Mouse (Mus musculus): ENCODE results near the gene Adgre5. TPM values are rescaled to one million over a fixed set of nuclear protein-coding genes. Genes with fewer than 3 reads are reported as not detected.

Gene Adgre5
- polyA plus RNA-seq, 1 experiment: 114 TPM

DNA sequence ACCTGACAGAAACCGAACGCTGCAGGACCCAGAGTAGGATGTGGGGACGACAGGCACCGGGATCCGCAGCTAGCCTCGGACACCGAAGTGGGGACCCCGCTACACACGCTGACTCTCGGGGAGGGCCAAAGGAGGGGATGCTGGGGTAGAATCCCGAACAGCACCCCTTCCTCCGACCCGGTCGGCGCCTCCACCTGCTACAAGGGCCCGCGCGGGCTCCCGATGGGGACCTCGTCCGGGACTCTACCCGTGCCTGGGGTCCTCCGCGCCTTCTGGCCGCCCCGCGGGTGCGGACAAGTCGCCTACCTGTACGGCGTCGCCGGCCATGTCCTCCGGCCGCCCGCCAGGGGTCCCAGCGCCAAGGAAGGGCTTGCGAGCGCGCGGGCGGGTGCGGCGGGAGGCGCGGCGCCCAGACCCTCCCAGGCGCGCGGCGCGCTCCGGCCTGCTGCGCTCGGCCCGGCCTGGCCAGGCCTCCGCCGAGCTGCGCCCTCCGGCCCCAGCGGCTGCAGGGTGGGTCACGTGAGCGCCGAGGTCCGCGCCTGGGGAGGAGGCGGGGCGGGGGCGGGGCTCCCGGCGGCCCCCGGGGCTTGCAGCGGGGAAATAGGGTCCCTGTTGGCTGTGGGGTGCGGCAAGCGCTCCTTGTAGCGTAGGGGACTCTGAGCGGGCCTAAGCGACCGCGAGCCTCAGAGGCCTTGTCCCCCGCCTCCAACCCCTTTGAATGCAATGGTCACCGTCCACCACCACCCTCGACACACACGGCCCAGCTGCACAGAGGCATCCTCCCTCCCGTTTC is 42.3 kb downstream of the Adgre5 start, which contains the start of gene Pkn1:
Gene Pkn1 (minus strand): TSS at position 519 of the 793 bp plus-strand sequence.
- Histone ChIP-seq H3ac (ENCODE audit: control insufficient read depth, insufficient read length, low read depth) (peak within 1 kb of the TSS; percentile 78), H3K36me3 (ENCODE audit: control insufficient read depth, insufficient read depth) (no peaks in the 10 kb centered on the region), H3K4me3 (ENCODE audit: insufficient read depth, poor library complexity, severe bottlenecking) (peak within 1 kb of the TSS; percentile 59), H3K79me2 (ENCODE audit: control insufficient read depth, insufficient read depth) (peaks cover 36% of the 10 kb centered on the region), H3K79me3 (ENCODE audit: low read depth) (peaks cover 5% of the 10 kb centered on the region), H3K27me3 (ENCODE audit: control insufficient read depth, insufficient read depth, insufficient read length) (no peaks in the 10 kb centered on the region)
- TF ChIP-seq USF1 (IDR thresholded peaks at IDR 0.05; ENCODE audit: low read depth) (peak; percentile 78), MAX (IDR thresholded peaks at IDR 0.05) (no peak)

DNA sequence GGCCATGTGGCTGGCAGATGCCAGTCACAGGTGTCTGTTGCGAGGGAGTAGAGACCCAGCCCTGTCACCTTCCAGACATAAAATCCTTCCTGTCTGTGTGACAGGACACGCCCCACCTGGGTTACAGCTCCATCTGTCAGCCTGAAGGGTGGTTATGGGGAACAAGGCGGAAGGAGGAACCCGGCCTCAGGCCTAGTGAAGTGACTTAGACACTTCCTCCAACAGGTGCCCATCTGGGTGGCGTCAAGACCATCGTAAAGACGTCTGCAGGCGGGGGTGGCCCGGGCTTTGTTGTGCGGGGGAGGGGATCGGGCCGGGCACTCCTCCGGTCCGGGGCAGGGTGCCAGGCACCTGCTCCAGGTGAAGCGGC is 42.9 kb downstream of the Adgre5 start:
- Histone ChIP-seq H3K36me3 (ENCODE audit: control insufficient read depth, insufficient read depth) (no peaks in the 10 kb centered on the region), H3K79me2 (ENCODE audit: control insufficient read depth, insufficient read depth) (peaks cover 36% of the 10 kb centered on the region), H3K79me3 (ENCODE audit: low read depth) (peaks cover 5% of the 10 kb centered on the region), H3K4me3 (ENCODE audit: insufficient read depth, poor library complexity, severe bottlenecking) (peak overlapping the region; percentile 59), H3K27me3 (ENCODE audit: control insufficient read depth, insufficient read depth, insufficient read length) (no peaks in the 10 kb centered on the region), H3ac (ENCODE audit: control insufficient read depth, insufficient read length, low read depth) (peak overlapping the region; percentile 78)
- no peak for TF ChIP-seq USF1 (IDR thresholded peaks at IDR 0.05; ENCODE audit: low read depth)
- no peak for TF ChIP-seq MYOG (IDR thresholded peaks at IDR 0.05; ENCODE audit: control insufficient read depth, extremely low read depth, insufficient read length)
- no peak for TF ChIP-seq MAX (IDR thresholded peaks at IDR 0.05)
- no peak for TF ChIP-seq FOSL1 (IDR thresholded peaks at IDR 0.05; ENCODE audit: insufficient read depth, low read length, poor library complexity, severe bottlenecking)

DNA sequence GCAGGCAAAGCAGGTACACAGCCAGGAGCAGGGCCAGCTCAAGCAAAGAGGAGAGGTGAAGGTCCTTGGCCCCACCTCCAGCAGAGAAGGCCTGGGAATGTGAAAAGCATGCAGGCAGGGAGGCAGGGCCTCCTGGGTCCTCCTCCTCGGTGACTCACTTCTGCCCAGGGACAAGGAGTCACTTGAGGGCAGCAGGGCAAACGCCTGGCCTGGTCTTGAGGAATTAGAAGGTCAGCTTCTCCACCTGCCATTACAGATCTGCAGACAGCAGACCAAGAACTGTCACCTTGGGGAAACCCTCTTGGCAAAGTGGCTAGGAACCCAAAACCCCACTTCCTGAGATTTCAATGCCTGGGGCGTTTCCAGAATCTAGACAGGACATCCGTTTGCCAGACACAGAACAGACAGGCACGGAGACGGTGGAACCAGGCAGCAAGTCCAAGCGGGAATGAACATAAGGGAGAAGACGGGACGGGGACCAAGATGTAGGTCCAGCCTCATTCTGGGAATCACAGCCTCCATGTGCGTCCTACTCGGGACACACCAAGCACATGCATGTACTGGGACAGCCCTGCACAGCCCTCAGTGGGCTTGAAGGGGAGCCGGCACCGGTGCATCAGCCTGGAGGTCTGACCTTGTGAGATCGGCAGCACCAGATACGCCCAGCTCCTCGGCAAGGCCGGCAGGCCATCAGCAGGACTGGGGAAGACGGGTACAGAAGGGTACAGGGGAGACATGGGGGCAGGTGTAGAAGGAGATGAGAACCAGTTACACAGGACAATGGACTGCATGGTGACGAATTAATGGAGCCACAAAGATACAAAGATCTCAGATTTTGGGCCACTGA is 43.5 kb downstream of the Adgre5 start:
- Histone ChIP-seq H3K79me3 (ENCODE audit: low read depth) (peaks cover 5% of the 10 kb centered on the region), H3K27me3 (ENCODE audit: control insufficient read depth, insufficient read depth, insufficient read length) (no peaks in the 10 kb centered on the region), H3K36me3 (ENCODE audit: control insufficient read depth, insufficient read depth) (no peaks in the 10 kb centered on the region), H3K79me2 (ENCODE audit: control insufficient read depth, insufficient read depth) (peaks cover 36% of the 10 kb centered on the region), H3ac (ENCODE audit: control insufficient read depth, insufficient read length, low read depth) (peak overlapping the region; percentile 53), H3K4me3 (ENCODE audit: insufficient read depth, poor library complexity, severe bottlenecking) (peak overlapping the region; percentile 59)
- TF ChIP-seq CEBPB (IDR thresholded peaks at IDR 0.05; ENCODE audit: low read depth) (no peak), MYOD1 (IDR thresholded peaks at IDR 0.05; ENCODE audit: control insufficient read depth, insufficient read length, low read depth) (peak; percentile 64), USF1 (IDR thresholded peaks at IDR 0.05; ENCODE audit: low read depth) (no peak)

DNA sequence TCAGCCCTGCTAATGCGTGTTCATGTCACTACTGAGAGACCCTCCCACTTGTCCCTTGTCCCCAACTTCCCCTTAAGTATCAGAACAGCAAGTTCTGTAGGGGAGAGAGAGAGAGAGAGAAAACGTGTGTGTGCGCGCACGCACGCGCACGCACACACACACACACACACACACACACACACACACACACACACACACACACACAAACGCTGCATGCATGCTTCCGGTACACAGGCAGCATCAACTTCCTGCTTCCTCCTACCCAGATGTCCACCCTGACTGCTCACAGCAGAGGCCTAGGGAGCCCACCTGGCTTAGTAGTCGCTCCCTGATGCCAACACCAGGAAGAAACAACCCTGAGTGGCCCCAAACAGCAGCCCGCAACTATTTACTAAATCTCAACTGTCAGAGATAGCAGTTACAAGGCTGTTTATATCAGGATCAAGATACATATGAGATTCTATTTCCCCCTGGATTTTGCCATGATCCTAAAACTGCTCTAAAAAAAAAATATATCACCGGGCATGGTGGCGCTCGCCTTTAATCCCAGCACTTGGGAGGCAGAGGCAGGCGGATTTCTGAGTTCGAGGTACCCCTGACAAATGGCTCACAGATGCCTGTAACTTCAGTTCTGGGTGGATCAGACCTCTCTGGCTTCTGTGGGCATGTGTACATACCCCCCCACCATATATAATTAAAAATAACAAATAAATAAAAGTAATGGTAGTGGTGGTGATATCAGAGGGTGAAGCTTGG is 45.6 kb downstream of the Adgre5 start:
- Histone ChIP-seq H3K4me3 (ENCODE audit: insufficient read depth, poor library complexity, severe bottlenecking) (no peak overlapping the region), H3K79me2 (ENCODE audit: control insufficient read depth, insufficient read depth) (peaks cover 36% of the 10 kb centered on the region), H3K27me3 (ENCODE audit: control insufficient read depth, insufficient read depth, insufficient read length) (no peaks in the 10 kb centered on the region), H3K79me3 (ENCODE audit: low read depth) (peaks cover 5% of the 10 kb centered on the region), H3K36me3 (ENCODE audit: control insufficient read depth, insufficient read depth) (peaks cover 16% of the 10 kb centered on the region), H3ac (ENCODE audit: control insufficient read depth, insufficient read length, low read depth) (no peak overlapping the region)
- TF ChIP-seq CEBPB (IDR thresholded peaks at IDR 0.05; ENCODE audit: low read depth) (no peak), MYOG (IDR thresholded peaks at IDR 0.05; ENCODE audit: control insufficient read depth, extremely low read depth, insufficient read length) (no peak), FOSL1 (IDR thresholded peaks at IDR 0.05; ENCODE audit: insufficient read depth, low read length, poor library complexity, severe bottlenecking) (no peak), USF1 (IDR thresholded peaks at IDR 0.05; ENCODE audit: low read depth) (no peak), MYOD1 (IDR thresholded peaks at IDR 0.05; ENCODE audit: control insufficient read depth, insufficient read length, low read depth) (no peak), CTCF (IDR thresholded peaks at IDR 0.05; ENCODE audit: control insufficient read depth, insufficient read depth, insufficient read length) (no peak), MAX (IDR thresholded peaks at IDR 0.05) (no peak)

DNA sequence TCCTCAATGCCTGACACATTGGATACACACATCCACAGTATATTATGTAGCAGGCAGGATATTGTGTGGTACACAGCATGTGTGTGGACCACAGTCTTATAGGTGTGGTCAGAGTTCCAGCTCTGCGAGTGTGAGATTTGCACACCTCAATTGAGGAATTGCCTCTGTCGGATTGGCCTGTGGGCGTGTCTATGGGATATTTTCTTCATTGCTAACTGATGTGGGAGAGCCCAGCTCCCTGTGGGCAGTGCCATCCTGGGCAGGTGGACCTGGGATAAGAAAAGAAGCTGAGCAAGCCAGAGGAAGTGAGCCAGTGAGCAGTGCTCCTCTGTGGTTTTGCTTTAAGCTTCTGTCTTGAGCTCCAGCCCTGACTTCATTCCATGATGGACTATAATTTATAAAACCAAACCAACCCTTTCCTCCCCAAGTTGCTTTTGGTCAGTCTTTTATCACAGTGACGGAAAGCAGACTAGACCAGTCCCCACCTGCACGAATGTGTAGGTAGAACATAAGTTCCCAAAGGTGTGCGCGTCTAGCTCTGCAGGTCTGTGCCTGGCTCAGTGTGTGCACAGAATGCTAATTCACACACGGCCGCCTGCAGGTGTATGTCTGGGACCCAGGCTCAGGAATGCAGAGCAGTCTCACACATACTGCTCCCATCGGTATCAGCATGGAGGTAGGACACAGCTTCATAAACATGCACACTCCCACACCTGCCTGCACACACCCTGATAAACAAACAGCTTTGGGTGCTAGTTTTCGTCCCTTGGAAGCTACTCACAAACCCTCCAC is 46.6 kb downstream of the Adgre5 start:
- Histone ChIP-seq H3K79me3 (ENCODE audit: low read depth) (peaks cover 5% of the 10 kb centered on the region), H3K27me3 (ENCODE audit: control insufficient read depth, insufficient read depth, insufficient read length) (no peaks in the 10 kb centered on the region), H3ac (ENCODE audit: control insufficient read depth, insufficient read length, low read depth) (no peak overlapping the region), H3K36me3 (ENCODE audit: control insufficient read depth, insufficient read depth) (peaks cover 17% of the 10 kb centered on the region), H3K4me3 (ENCODE audit: insufficient read depth, poor library complexity, severe bottlenecking) (no peak overlapping the region), H3K79me2 (ENCODE audit: control insufficient read depth, insufficient read depth) (peaks cover 36% of the 10 kb centered on the region)
- TF ChIP-seq FOSL1 (IDR thresholded peaks at IDR 0.05; ENCODE audit: insufficient read depth, low read length, poor library complexity, severe bottlenecking): no peak
- TF ChIP-seq CTCF (IDR thresholded peaks at IDR 0.05; ENCODE audit: control insufficient read depth, insufficient read depth, insufficient read length): no peak
- no peak for TF ChIP-seq MAX (IDR thresholded peaks at IDR 0.05)
- no peak for TF ChIP-seq CEBPB (IDR thresholded peaks at IDR 0.05; ENCODE audit: low read depth)
- TF ChIP-seq USF1 (IDR thresholded peaks at IDR 0.05; ENCODE audit: low read depth): no peak
- no peak for TF ChIP-seq MYOD1 (IDR thresholded peaks at IDR 0.05; ENCODE audit: control insufficient read depth, insufficient read length, low read depth)
- TF ChIP-seq MYOG (IDR thresholded peaks at IDR 0.05; ENCODE audit: control insufficient read depth, extremely low read depth, insufficient read length): no peak

Data from C2C12 (cell line).